Mouse (Mus musculus): Measurements from ENCODE around the gene Mettl21a. TPM values are rescaled to one million over a fixed set of nuclear protein-coding genes. Genes with fewer than 3 reads are reported as not detected.
"Not testable (repeated sequence)": the region's sequence is repeated elsewhere in the genome, so short reads cannot be mapped to it uniquely, and the experiment has no call there.

The Mettl21a gene
- 9.2 and 11.1 TPM in 2 replicates for polyA plus RNA-seq (2016; fragmentation: Nextera tagmentation; extraction: Ambion mirVana)

GRCm38 (mm10) chr1:64616881-64617714 is at the start of gene Mettl21a:
Mettl21a (minus strand) TSS chr1:64617242.
- no peaks in the 10 kb centered on the region for H3K9me3 ChIP-seq (replicated peaks)
- H3K36me3 ChIP-seq: peaks cover 15% of the 10 kb centered on the region; the same call in 1 of the 2 replicates
- H3K27ac ChIP-seq: peak within 1 kb of the TSS; percentile 95
- H3K4me1 ChIP-seq: peaks cover 30% of the 10 kb centered on the region
- H3K27me3 ChIP-seq (replicated peaks): no peaks in the 10 kb centered on the region
- peak within 1 kb of the TSS; percentile 90 for H3K4me2 ChIP-seq
- WGBS (ENCODE audit: insufficient replicate concordance): under 1% methylated on average over 72 of the region's 72 CpGs
- H3K9ac ChIP-seq: peak within 1 kb of the TSS; percentile 88
- H3K4me3 ChIP-seq: peak within 1 kb of the TSS; percentile 81
- peak; percentile 93 for ATAC-seq

- H3K27ac ChIP-seq: no peak overlapping the region
- H3K27me3 ChIP-seq (replicated peaks): no peaks in the 10 kb centered on the region
- no peaks in the 10 kb centered on the region for H3K36me3 ChIP-seq
- H3K9ac ChIP-seq: no peak overlapping the region
- H3K4me3 ChIP-seq: no peak overlapping the region
- no peaks in the 10 kb centered on the region for H3K4me1 ChIP-seq
- no peak overlapping the region for H3K4me2 ChIP-seq
- ATAC-seq: no peak
- 49% methylated on average over 7 of the region's 7 CpGs for WGBS (ENCODE audit: insufficient replicate concordance)
- no peaks in the 10 kb centered on the region for H3K9me3 ChIP-seq (replicated peaks)
These were observed 41.8 kb upstream of the Mettl21a start for GRCm38 (mm10) chr1:64658876-64659275.

GRCm38 (mm10) chr1:64656423-64657129 is 39.5 kb upstream of the Mettl21a start:
- Histone ChIP-seq H3K9me3 (replicated peaks) (no peaks in the 10 kb centered on the region), H3K4me2 (no peak overlapping the region), H3K9ac (no peak overlapping the region), H3K27ac (no peak overlapping the region), H3K27me3 (replicated peaks) (no peaks in the 10 kb centered on the region), H3K4me1 (no peaks in the 10 kb centered on the region), H3K36me3 (no peaks in the 10 kb centered on the region), H3K4me3 (no peak overlapping the region)
- WGBS (ENCODE audit: insufficient replicate concordance): 69% methylated on average over 3 of the region's 3 CpGs
- ATAC-seq: 0 out of 2 replicates have a peak, but pooled peaks have one; percentile 40

GRCm38 (mm10) chr1:64655415-64655814 is 38.4 kb upstream of the Mettl21a start:
- Histone ChIP-seq H3K27me3 (replicated peaks) (no peaks in the 10 kb centered on the region), H3K4me2 (no peak overlapping the region), H3K27ac (no peak overlapping the region), H3K9ac (no peak overlapping the region), H3K4me1 (no peaks in the 10 kb centered on the region), H3K4me3 (no peak overlapping the region), H3K9me3 (replicated peaks) (no peaks in the 10 kb centered on the region), H3K36me3 (no peaks in the 10 kb centered on the region)
- ATAC-seq: no peak
- WGBS (ENCODE audit: insufficient replicate concordance): 30% methylated on average over 1 of the region's 1 CpGs

- no peaks in the 10 kb centered on the region for H3K4me1 ChIP-seq
- H3K27ac ChIP-seq: no peak overlapping the region
- H3K36me3 ChIP-seq: no peaks in the 10 kb centered on the region
- no peaks in the 10 kb centered on the region for H3K9me3 ChIP-seq (replicated peaks)
- no peak overlapping the region for H3K9ac ChIP-seq
- no peaks in the 10 kb centered on the region for H3K27me3 ChIP-seq (replicated peaks)
- no peak overlapping the region for H3K4me2 ChIP-seq
- H3K4me3 ChIP-seq: no peak overlapping the region
- 78% methylated on average over 6 of the region's 6 CpGs for WGBS (ENCODE audit: insufficient replicate concordance)
- ATAC-seq: no peak; the same call in 1 of the 2 replicates
These were observed 36.7 kb upstream of the Mettl21a start for GRCm38 (mm10) chr1:64653701-64654100.

GRCm38 (mm10) chr1:64649362-64650124 is 32.5 kb upstream of the Mettl21a start:
- no peaks in the 10 kb centered on the region for H3K9me3 ChIP-seq (replicated peaks)
- no peaks in the 10 kb centered on the region for H3K27me3 ChIP-seq (replicated peaks)
- no peak overlapping the region for H3K9ac ChIP-seq
- no peak overlapping the region for H3K27ac ChIP-seq
- no peak overlapping the region for H3K4me2 ChIP-seq
- 0 out of 2 replicates have a peak, but pooled peaks cover 6% of the 10 kb centered on the region for H3K4me1 ChIP-seq
- ATAC-seq: no peak
- H3K36me3 ChIP-seq: no peaks in the 10 kb centered on the region
- no peak overlapping the region for H3K4me3 ChIP-seq
- WGBS (ENCODE audit: insufficient replicate concordance): 66% methylated on average over 11 of the region's 11 CpGs

GRCm38 (mm10) chr1:64644513-64644912 is 27.5 kb upstream of the Mettl21a start:
- H3K27ac ChIP-seq: no peak overlapping the region
- no peak overlapping the region for H3K9ac ChIP-seq
- H3K27me3 ChIP-seq (replicated peaks): no peaks in the 10 kb centered on the region
- H3K4me2 ChIP-seq: no peak overlapping the region
- no peak overlapping the region for H3K4me3 ChIP-seq
- 80% methylated on average over 3 of the region's 3 CpGs for WGBS (ENCODE audit: insufficient replicate concordance)
- H3K36me3 ChIP-seq: no peaks in the 10 kb centered on the region
- no peak for ATAC-seq
- H3K9me3 ChIP-seq (replicated peaks): no peaks in the 10 kb centered on the region
- H3K4me1 ChIP-seq: peaks cover 8% of the 10 kb centered on the region

GRCm38 (mm10) chr1:64642541-64642940 is 25.5 kb upstream of the Mettl21a start:
- H3K4me3 ChIP-seq; H3K4me2 ChIP-seq; H3K9me3 ChIP-seq (replicated peaks); H3K9ac ChIP-seq; H3K27ac ChIP-seq; H3K36me3 ChIP-seq; H3K27me3 ChIP-seq (replicated peaks); ATAC-seq: not testable (repeated sequence)
- H3K4me1 ChIP-seq: peaks cover 24% of the 10 kb centered on the region
- 94% methylated on average over 8 of the region's 8 CpGs for WGBS (ENCODE audit: insufficient replicate concordance)

GRCm38 (mm10) chr1:64641069-64641468 is 24.0 kb upstream of the Mettl21a start:
- Histone ChIP-seq H3K9ac (no peak overlapping the region), H3K4me2 (no peak overlapping the region), H3K4me1 (peaks cover 24% of the 10 kb centered on the region), H3K9me3 (replicated peaks) (no peaks in the 10 kb centered on the region), H3K36me3 (no peaks in the 10 kb centered on the region), H3K27me3 (replicated peaks) (no peaks in the 10 kb centered on the region), H3K27ac (no peak overlapping the region), H3K4me3 (no peak overlapping the region)
- ATAC-seq: no peak
- 86% methylated on average over 6 of the region's 6 CpGs for WGBS (ENCODE audit: insufficient replicate concordance)

- Histone ChIP-seq H3K4me2 (peak overlapping the region; percentile 51), H3K36me3 (no peaks in the 10 kb centered on the region), H3K27ac (peak overlapping the region; percentile 77), H3K9me3 (replicated peaks) (no peaks in the 10 kb centered on the region), H3K4me3 (no peak overlapping the region), H3K27me3 (replicated peaks) (no peaks in the 10 kb centered on the region), H3K9ac (peak overlapping the region; percentile 24; the same call in 1 of the 2 replicates), H3K4me1 (peaks cover 29% of the 10 kb centered on the region)
- ATAC-seq: peak; percentile 95
- WGBS (ENCODE audit: insufficient replicate concordance): 31% methylated on average over 6 of the region's 6 CpGs
These were observed 22.2 kb upstream of the Mettl21a start for GRCm38 (mm10) chr1:64639279-64639678.

GRCm38 (mm10) chr1:64635624-64636023 is 18.6 kb upstream of the Mettl21a start:
- ATAC-seq: peak; percentile 53; the same call in 1 of the 2 replicates
- Histone ChIP-seq H3K9ac (no peak overlapping the region), H3K9me3 (replicated peaks) (no peaks in the 10 kb centered on the region), H3K27me3 (replicated peaks) (no peaks in the 10 kb centered on the region; the same call in 1 of the 2 replicates), H3K4me1 (peaks cover 29% of the 10 kb centered on the region), H3K27ac (no peak overlapping the region), H3K36me3 (no peaks in the 10 kb centered on the region), H3K4me3 (no peak overlapping the region), H3K4me2 (no peak overlapping the region)
- WGBS (ENCODE audit: insufficient replicate concordance): 24% methylated on average over 2 of the region's 2 CpGs

All from liver, embryonic 12.5 days (tissue).